Mouse (Mus musculus) liver, embryonic 12.5 days (tissue): Measurements from ENCODE around the gene Inpp5f. TPM values are rescaled to one million over a fixed set of nuclear protein-coding genes. Genes with fewer than 3 reads are reported as not detected.
A peak's percentile ranks its signal among the peaks of the same experiment; 100 is the strongest.

ENCODE experiments used
- ATAC-seq: fragments of 200-750 bp; cut with Nextera tagmentation; 2 replicates; pipeline ENCODE4 v1.8.0; 2017; ENCODE audit warnings: moderate number of reproducible peaks, mild to moderate bottlenecking, moderate library complexity
- H3K27ac ChIP-seq: fragments of 300-500 bp; sonication (generic); 2 replicates; pipeline ENCODE4 v1.5.1; 2016; ENCODE audit warnings: mild to moderate bottlenecking
- H3K27me3 ChIP-seq: fragments of 300-500 bp; sonication (generic); replicated peaks from 2 replicates; pipeline ENCODE4 v1.6.1; 2016; ENCODE audit warnings: mild to moderate bottlenecking, moderate library complexity
- H3K36me3 ChIP-seq: fragments of 300-500 bp; sonication (generic); 2 replicates; pipeline ENCODE4 v1.6.1; 2016; ENCODE audit warnings: mild to moderate bottlenecking, moderate library complexity
- H3K4me1 ChIP-seq: fragments of 300-500 bp; sonication (generic); 2 replicates; pipeline ENCODE4 v1.6.1; 2016
- H3K4me2 ChIP-seq: fragments of 300-500 bp; sonication (generic); 2 replicates; pipeline ENCODE4 v1.6.1; 2016; ENCODE audit warnings: mild to moderate bottlenecking, moderate library complexity
- H3K4me3 ChIP-seq: fragments of 300-500 bp; sonication (generic); 2 replicates; pipeline ENCODE4 v1.5.1; 2016; ENCODE audit warnings: mild to moderate bottlenecking, moderate library complexity
- H3K9ac ChIP-seq: fragments of 300-500 bp; sonication (generic); 2 replicates; pipeline ENCODE4 v1.6.1; 2016; ENCODE audit warnings: mild to moderate bottlenecking, moderate library complexity
- H3K9me3 ChIP-seq: fragments of 300-500 bp; sonication (generic); replicated peaks from 2 replicates; pipeline ENCODE4 v1.6.1; 2016; ENCODE audit warnings: mild to moderate bottlenecking, moderate library complexity
- WGBS: fragments of 180-500 bp; shearing (Covaris S2); methylation state at CpG from one replicate; pipeline ENCODE4 v1.1.7; 2016; ENCODE audit not compliant: insufficient replicate concordance; 5-methylcytosine and 5-hydroxymethylcytosine counted together
- polyA plus RNA-seq: library from polyadenylated mRNA; unstranded; fragments of >200 nt; fragmentation: Nextera tagmentation; extraction: Ambion mirVana; gene quantifications from 2 replicates; pipeline ENCODE4 v1.2.1, GENCODE M21; 2016

Inpp5f gene
- polyA plus RNA-seq, 1 experiment from 2014 or later = 9.3 TPM

- Histone ChIP-seq H3K9ac (no peak overlapping the region), H3K27me3 (no peaks in the 10 kb centered on the region), H3K4me3 (no peak overlapping the region), H3K4me2 (no peak overlapping the region), H3K9me3 (no peaks in the 10 kb centered on the region), H3K4me1 (peaks cover 19% of the 10 kb centered on the region), H3K27ac (no peak overlapping the region), H3K36me3 (no peaks in the 10 kb centered on the region)
- WGBS = 69% methylated on average over 2 of the region's 2 CpGs
- no peak for ATAC-seq
Measured at GRCm38 (mm10) chr7:128627251-128627650, 16.1 kb downstream of the Inpp5f start.

- 78% methylated on average over 1 of the region's 1 CpGs for WGBS
- no peak overlapping the region for H3K4me2 ChIP-seq
- H3K9me3 ChIP-seq = no peaks in the 10 kb centered on the region
- no peaks in the 10 kb centered on the region for H3K27me3 ChIP-seq
- H3K27ac ChIP-seq = no peak overlapping the region
- H3K4me3 ChIP-seq = no peak overlapping the region
- H3K9ac ChIP-seq = no peak overlapping the region
- H3K36me3 ChIP-seq = no peaks in the 10 kb centered on the region
- peaks cover 20% of the 10 kb centered on the region; the same call in 1 of the 2 replicates for H3K4me1 ChIP-seq
- no peak for ATAC-seq
Measured at GRCm38 (mm10) chr7:128627723-128628122, 16.6 kb downstream of the Inpp5f start.

- H3K4me1 ChIP-seq = peaks cover 16% of the 10 kb centered on the region; the same call in 1 of the 2 replicates
- no peak for ATAC-seq
- H3K4me2 ChIP-seq = no peak overlapping the region
- no peak overlapping the region for H3K9ac ChIP-seq
- H3K9me3 ChIP-seq = no peaks in the 10 kb centered on the region
- 30% methylated on average over 4 of the region's 4 CpGs for WGBS
- no peak overlapping the region for H3K27ac ChIP-seq
- no peak overlapping the region for H3K4me3 ChIP-seq
- no peaks in the 10 kb centered on the region for H3K27me3 ChIP-seq
- H3K36me3 ChIP-seq = no peaks in the 10 kb centered on the region
Measured at GRCm38 (mm10) chr7:128633156-128633555, 22.0 kb downstream of the Inpp5f start.

GRCm38 (mm10) chr7:128639925-128640485 is 28.9 kb downstream of the Inpp5f start:
- no peaks in the 10 kb centered on the region for H3K4me1 ChIP-seq
- ATAC-seq = no peak

GRCm38 (mm10) chr7:128641571-128641970 is 30.4 kb downstream of the Inpp5f start:
- Histone ChIP-seq H3K4me3 (no peak overlapping the region), H3K4me2 (no peak overlapping the region), H3K27ac (no peak overlapping the region), H3K27me3 (no peaks in the 10 kb centered on the region), H3K9me3 (no peaks in the 10 kb centered on the region), H3K4me1 (no peaks in the 10 kb centered on the region), H3K36me3 (no peaks in the 10 kb centered on the region), H3K9ac (no peak overlapping the region)
- no peak for ATAC-seq
- WGBS = 72% methylated on average over 7 of the region's 7 CpGs

More at GRCm38 (mm10) chr7:128639925-128640485, 28.9 kb downstream of the Inpp5f start:
- Histone ChIP-seq H3K9ac (no peak overlapping the region), H3K36me3 (no peaks in the 10 kb centered on the region), H3K4me2 (no peak overlapping the region), H3K27me3 (no peaks in the 10 kb centered on the region), H3K4me3 (no peak overlapping the region), H3K9me3 (no peaks in the 10 kb centered on the region), H3K27ac (no peak overlapping the region)
- WGBS = 66% methylated on average over 5 of the region's 5 CpGs

- no peak overlapping the region for H3K9ac ChIP-seq
- H3K27ac ChIP-seq = no peak overlapping the region
- H3K9me3 ChIP-seq = no peaks in the 10 kb centered on the region
- no peak overlapping the region for H3K4me2 ChIP-seq
- H3K4me1 ChIP-seq = no peaks in the 10 kb centered on the region
- no peaks in the 10 kb centered on the region for H3K27me3 ChIP-seq
- WGBS = 63% methylated on average over 5 of the region's 5 CpGs
- H3K36me3 ChIP-seq = no peaks in the 10 kb centered on the region
- H3K4me3 ChIP-seq = no peak overlapping the region
- ATAC-seq = no peak
Measured at GRCm38 (mm10) chr7:128642386-128642785, 31.3 kb downstream of the Inpp5f start.

- H3K27ac ChIP-seq = no peak overlapping the region
- no peak overlapping the region for H3K4me3 ChIP-seq
- H3K9me3 ChIP-seq = no peaks in the 10 kb centered on the region
- no peaks in the 10 kb centered on the region for H3K27me3 ChIP-seq
- H3K9ac ChIP-seq = no peak overlapping the region
- ATAC-seq = no peak
- 62% methylated on average over 1 of the region's 1 CpGs for whole genome bisulfite sequencing
- no peaks in the 10 kb centered on the region; the same call in 1 of the 2 replicates for H3K36me3 ChIP-seq
- no peak overlapping the region for H3K4me2 ChIP-seq
- H3K4me1 ChIP-seq = peaks cover 5% of the 10 kb centered on the region; the same call in 1 of the 2 replicates
Measured at GRCm38 (mm10) chr7:128656970-128657369, 45.8 kb downstream of the Inpp5f start.

GRCm38 (mm10) chr7:128663906-128664305 is 52.8 kb downstream of the Inpp5f start:
- H3K4me3 ChIP-seq = no peak overlapping the region
- no peak for ATAC-seq
- WGBS = 82% methylated on average over 8 of the region's 8 CpGs
- peaks cover 26% of the 10 kb centered on the region for H3K36me3 ChIP-seq
- H3K9ac ChIP-seq = no peak overlapping the region
- H3K27me3 ChIP-seq = no peaks in the 10 kb centered on the region
- no peaks in the 10 kb centered on the region for H3K9me3 ChIP-seq
- H3K27ac ChIP-seq = no peak overlapping the region
- H3K4me2 ChIP-seq = no peak overlapping the region
- H3K4me1 ChIP-seq = peaks cover 34% of the 10 kb centered on the region

GRCm38 (mm10) chr7:128664861-128665377 is 53.8 kb downstream of the Inpp5f start:
- peak; percentile 29; the same call in 1 of the 2 replicates for ATAC-seq
- peaks cover 32% of the 10 kb centered on the region for H3K36me3 ChIP-seq
- no peak overlapping the region for H3K9ac ChIP-seq
- no peaks in the 10 kb centered on the region for H3K9me3 ChIP-seq
- no peaks in the 10 kb centered on the region for H3K27me3 ChIP-seq
- no peak overlapping the region for H3K27ac ChIP-seq
- no peak overlapping the region for H3K4me3 ChIP-seq
- peak overlapping the region; percentile 29; the same call in 1 of the 2 replicates for H3K4me2 ChIP-seq
- H3K4me1 ChIP-seq = peaks cover 41% of the 10 kb centered on the region
- WGBS = 45% methylated on average over 11 of the region's 11 CpGs

GRCm38 (mm10) chr7:128667788-128668187 is 56.7 kb downstream of the Inpp5f start:
- ATAC-seq = peak; percentile 41
- peak overlapping the region; percentile 16; the same call in 1 of the 2 replicates for H3K4me2 ChIP-seq
- H3K4me1 ChIP-seq = peaks cover 60% of the 10 kb centered on the region
- H3K9me3 ChIP-seq = no peaks in the 10 kb centered on the region
- peak overlapping the region; percentile 36; the same call in 1 of the 2 replicates for H3K27ac ChIP-seq
- peaks cover 37% of the 10 kb centered on the region for H3K36me3 ChIP-seq
- no peak overlapping the region for H3K4me3 ChIP-seq
- H3K27me3 ChIP-seq = no peaks in the 10 kb centered on the region
- WGBS = 41% methylated on average over 5 of the region's 5 CpGs
- no peak overlapping the region for H3K9ac ChIP-seq

- H3K4me2 ChIP-seq = no peak overlapping the region
- H3K9me3 ChIP-seq = no peaks in the 10 kb centered on the region
- H3K9ac ChIP-seq = no peak overlapping the region
- 30% methylated on average over 2 of the region's 2 CpGs for WGBS
- H3K27me3 ChIP-seq = no peaks in the 10 kb centered on the region
- no peak for ATAC-seq
- no peak overlapping the region for H3K4me3 ChIP-seq
- H3K4me1 ChIP-seq = peaks cover 71% of the 10 kb centered on the region
- H3K36me3 ChIP-seq = peaks cover 37% of the 10 kb centered on the region
- H3K27ac ChIP-seq = 0 out of 2 replicates have a peak overlapping the region, but pooled peaks have one; percentile 23
Measured at GRCm38 (mm10) chr7:128668831-128669230, 57.7 kb downstream of the Inpp5f start.

- Histone ChIP-seq H3K9me3 (no peaks in the 10 kb centered on the region), H3K4me3 (peak overlapping the region; percentile 42), H3K27me3 (no peaks in the 10 kb centered on the region), H3K4me2 (peak overlapping the region; percentile 73), H3K9ac (peak overlapping the region; percentile 56; the same call in 1 of the 2 replicates), H3K36me3 (peaks cover 28% of the 10 kb centered on the region), H3K27ac (peak overlapping the region; percentile 91), H3K4me1 (peaks cover 57% of the 10 kb centered on the region)
- peak; percentile 33 for ATAC-seq
- 19% methylated on average over 8 of the region's 8 CpGs for WGBS
Measured at GRCm38 (mm10) chr7:128671952-128672351, 60.8 kb downstream of the Inpp5f start.
